16 mouse cellular contexts compared by ENCODE assay signal in genomic region chr13:31760411-31760810, GRCm38 (mm10). TPM values are rescaled to one million over a fixed set of nuclear protein-coding genes. Genes with fewer than 3 reads are reported as not detected.
DNase-seq lines count a peak whose midpoint lies in the region; ATAC-seq lines count a peak whose summit lies in the region.
"Had no signal": no experiment of that assay in that cellular context is flagged by ENCODE, and none has a peak within 500 bp of the region (broad histone marks: within the 10 kb centered on the region; RNA-seq: fewer than 3 reads in every experiment).

No protein-coding gene starts in this region.

- peak overlapping the region; percentile 68 for H3K27ac ChIP-seq in kidney, embryonic 15.5 days
- no peak overlapping the region for H3K27ac ChIP-seq in limb, embryonic 11.5 days (replicated peaks; ENCODE audit: low read depth, low read length)
- H3K27ac ChIP-seq: liver, embryonic 14.5 days; neural tube, embryonic 13.5 days had no signal

- no peak overlapping the region for H3K9ac ChIP-seq in kidney, embryonic 15.5 days
- H3K9ac ChIP-seq in limb, embryonic 11.5 days (ENCODE audit: low read length) = no peak overlapping the region
- H3K9ac ChIP-seq: liver, embryonic 14.5 days; neural tube, embryonic 13.5 days had no signal

- H3K4me3 ChIP-seq in kidney, embryonic 15.5 days (replicated peaks) = no peak overlapping the region
- no peak overlapping the region for H3K4me3 ChIP-seq in limb, embryonic 11.5 days (ENCODE audit: low read depth, low read length)
- H3K4me3 ChIP-seq: neural tube, embryonic 13.5 days had no signal

- ATAC-seq in kidney, embryonic 15.5 days (replicated peaks; ENCODE audit: low FRiP score) = peak; percentile 91
- peak; percentile 93 for ATAC-seq in limb, embryonic 11.5 days (ENCODE audit: insufficient number of reproducible peaks, low FRiP score, low TSS enrichment, low read depth)
- ATAC-seq: forebrain, embryonic 16.5 days; lung, postnatal 0 days had no signal

- WGBS in kidney, embryonic 15.5 days = 5% methylated on average over 4 of the region's 4 CpGs
- 10% methylated on average over 4 of the region's 4 CpGs for WGBS in limb, embryonic 11.5 days

- peaks cover 20% of the 10 kb centered on the region for H3K4me1 ChIP-seq in kidney, embryonic 15.5 days
- peaks cover 7% of the 10 kb centered on the region for H3K4me1 ChIP-seq in limb, embryonic 11.5 days (ENCODE audit: control insufficient read depth, insufficient read depth, low read length)

- no peaks in the 10 kb centered on the region for H3K36me3 ChIP-seq in kidney, embryonic 15.5 days
- H3K36me3 ChIP-seq in limb, embryonic 11.5 days (ENCODE audit: control insufficient read depth, insufficient read depth, low read length) = no peaks in the 10 kb centered on the region
- H3K36me3 ChIP-seq: neural tube, embryonic 13.5 days had no signal

- no peaks in the 10 kb centered on the region for H3K9me3 ChIP-seq in kidney, embryonic 15.5 days (replicated peaks)
- no peaks in the 10 kb centered on the region for H3K9me3 ChIP-seq in limb, embryonic 11.5 days (ENCODE audit: control insufficient read depth, low read length)
- H3K9me3 ChIP-seq: neural tube, embryonic 13.5 days had no signal

- no peaks in the 10 kb centered on the region for H3K27me3 ChIP-seq in kidney, embryonic 15.5 days
- no peaks in the 10 kb centered on the region for H3K27me3 ChIP-seq in limb, embryonic 11.5 days (ENCODE audit: control insufficient read depth, insufficient read depth, low read length)
- H3K27me3 ChIP-seq: neural tube, embryonic 13.5 days had no signal

- 0 out of 2 replicates have a peak overlapping the region, but pooled peaks have one; percentile 1 for H3K4me2 ChIP-seq in kidney, embryonic 15.5 days
- H3K4me2 ChIP-seq in limb, embryonic 11.5 days (ENCODE audit: low read depth, severe bottlenecking) = no peak overlapping the region
- H3K4me2 ChIP-seq: neural tube, embryonic 13.5 days had no signal

- no peak for DNase-seq in kidney, adult 8-10 months
- DNase-seq in embryo, embryonic 11 days = peak; percentile 32
- DNase-seq in embryo, embryonic 11.5 days (ENCODE audit: low read depth, low spot score) = peak; percentile 11
- peak; percentile 70 for DNase-seq in limb, embryonic 11.5 days (ENCODE audit: low spot score)
- DNase-seq in frontal cortex, postnatal 25 days (ENCODE audit: low spot score in 2 of 2) = no peak
- no peak for DNase-seq in retina, postnatal 1 day
- DNase-seq: adrenal gland, postnatal 36 days; cerebellum, adult 8-10 months; gastrocnemius, postnatal 10 days; right cerebral cortex, postnatal 4 days; thymus, postnatal 4 days had no signal

RNA-seq across cellular contexts. Expression of gene Foxc1, which starts 46.0 kb away (rescaled TPM):
- polyA plus RNA-seq in kidney, embryonic 15.5 days (2015; fragmentation: Nextera tagmentation; extraction: Ambion mirVana) = 4.1 and 5.2 TPM in 2 replicates
- polyA plus RNA-seq in limb, embryonic 11.5 days (2014; fragmentation: Nextera tagmentation; extraction: Ambion mirVana) = 5.6 and 6.4 TPM in 2 replicates

Comparison
In these comparisons a context has a peak if more than half of its experiments do, and no peak if none do; other contexts are left out.
1. DNase-seq: peak in embryo, embryonic 11 days (single experiment), embryo, embryonic 11.5 days (single experiment) and limb, embryonic 11.5 days (single experiment); none in kidney, adult 8-10 months (0 of 2), frontal cortex, postnatal 25 days (0 of 2) and retina, postnatal 1 day (single experiment).